Mouse (Mus musculus) ES-E14 (cell line): ENCODE measurements around the gene Susd2. TPM values are rescaled to one million over a fixed set of nuclear protein-coding genes. Genes with fewer than 3 reads are reported as not detected.

ENCODE experiments used
- DNase-seq: peaks from one replicate; pipeline ENCODE4 v3.0.0-alpha.2; 2013; ENCODE audit warnings: low read depth, low spot score
- H3K27ac ChIP-seq: 2 replicates; pipeline ENCODE4 v1.5.1; 2012; ENCODE audit warnings: low read depth, mild to moderate bottlenecking, low read length, moderate library complexity, mixed read lengths; ENCODE audit not compliant: poor library complexity, insufficient read depth, severe bottlenecking
- H3K36me3 ChIP-seq: 2 replicates; pipeline ENCODE4 v1.6.1; 2012; ENCODE audit warnings: mild to moderate bottlenecking, low read length, moderate library complexity, mixed read lengths; ENCODE audit not compliant: control insufficient read depth, poor library complexity, insufficient read depth, severe bottlenecking
- H3K4me1 ChIP-seq, 2 experiments: fragments of 150-350 bp in 1 of 2; sonication (generic) in 1 of 2; 2 replicates each; pipeline ENCODE4 v1.6.1; 2012; ENCODE audit warnings: low read length in 2 of 2, mild to moderate bottlenecking in 1 of 2, mixed read lengths in 1 of 2; ENCODE audit not compliant: control insufficient read depth in 2 of 2, insufficient read depth in 2 of 2, poor library complexity in 1 of 2
- H3K4me3 ChIP-seq, 2 experiments: fragments of 150-350 bp in 1 of 2; sonication (generic) in 1 of 2; 2 replicates each; pipeline ENCODE4 v1.5.1; 2012; ENCODE audit warnings: low read length in 2 of 2, low read depth in 1 of 2, mild to moderate bottlenecking in 1 of 2, mixed read lengths in 1 of 2; ENCODE audit not compliant: insufficient read depth in 1 of 2, poor library complexity in 1 of 2, severe bottlenecking in 1 of 2
- H3K9ac ChIP-seq: 2 replicates; pipeline ENCODE4 v1.6.1; 2012; ENCODE audit warnings: low read depth, mild to moderate bottlenecking, low read length, mixed read lengths; ENCODE audit not compliant: poor library complexity, insufficient read depth, severe bottlenecking
- H3K9me3 ChIP-seq: fragments of 150-350 bp; sonication (generic); 2 replicates; pipeline ENCODE4 v1.6.1; 2012; ENCODE audit warnings: low read depth, mild to moderate bottlenecking, low read length; ENCODE audit not compliant: control insufficient read depth, insufficient read depth
- CHD2 ChIP-seq: IDR thresholded peaks from 2 replicates; pipeline ENCODE4 v1.6.1; 2014; ENCODE audit warnings: mild to moderate bottlenecking, low read depth, low read length, inconsistent platforms
- HCFC1 ChIP-seq: IDR thresholded peaks from 2 replicates; pipeline ENCODE4 v1.6.1; 2012; ENCODE audit warnings: low read length, inconsistent platforms, borderline replicate concordance; ENCODE audit not compliant: insufficient read depth
- MAFK ChIP-seq: IDR thresholded peaks from 2 replicates; pipeline ENCODE4 v1.6.1; 2014; ENCODE audit warnings: mild to moderate bottlenecking, low read depth, low read length, inconsistent platforms; ENCODE audit not compliant: insufficient read depth
- ZC3H11A ChIP-seq: IDR thresholded peaks from 2 replicates; pipeline ENCODE4 v1.6.1; 2012; ENCODE audit warnings: low read depth, mild to moderate bottlenecking, inconsistent platforms, low read length, borderline replicate concordance
- ZNF384 ChIP-seq: IDR thresholded peaks from 2 replicates; pipeline ENCODE4 v1.6.1; 2012; ENCODE audit warnings: low read depth, low read length, inconsistent platforms
- in situ Hi-C, 2 experiments: fragments of 600-800 bp; cut with MboI; formaldehyde crosslinking; loops; one replicate each; pipeline ENCODE4 v1.15.1; 2025; ENCODE audit warnings: low sequenced_read_pairs in 2 of 2, inconsistent platforms in 1 of 2; ENCODE audit not compliant: unreplicated experiment in 2 of 2
- total RNA-seq: library from RNA; depleted of rRNA; stranded (reverse); fragments of 300-350 nt; gene quantifications from 2 replicates; pipeline ENCODE4 v1.2.3, GENCODE M21; 2012; rRNA removed

The Susd2 gene
- total RNA-seq, 1 experiment: 10.4 TPM

GRCm38 (mm10) chr10:75589129-75589528 is 54.7 kb downstream of the Susd2 start, which contains the start of gene Ggt5:
Ggt5 (plus strand) TSS chr10:75589340.
- peak; percentile 43; the same call in 1 of the 2 replicates for TF ChIP-seq ZNF384
- no peak for TF ChIP-seq CHD2
- DNase-seq: no peak
- Histone ChIP-seq H3K27ac (no peak within 1 kb of the TSS), H3K4me3 (no peak within 1 kb of the TSS), H3K36me3 (no peaks in the 10 kb centered on the region), H3K9me3 (no peaks in the 10 kb centered on the region), H3K4me1 (peaks cover 0 to 8% of the 10 kb centered on the region in 2 experiments; a peak in 1 of 4 replicates), H3K9ac (no peak within 1 kb of the TSS)
- in situ Hi-C loops: loop anchor here in 1 of 2 experiments (25.0 kb wide), 1 partner anchor 373 kb away; the partner anchor contains the start of gene Gm5134

GRCm38 (mm10) chr10:75588336-75588735 is 55.5 kb downstream of the Susd2 start:
- no peak overlapping the region for H3K4me3 ChIP-seq
- H3K36me3 ChIP-seq: no peaks in the 10 kb centered on the region
- in situ Hi-C loops: loop anchor here in 1 of 2 experiments (25.0 kb wide), 1 partner anchor 374 kb away; the partner anchor contains the start of gene Gm5134
- H3K9me3 ChIP-seq: no peaks in the 10 kb centered on the region
- H3K9ac ChIP-seq: no peak overlapping the region
- no peak for DNase-seq
- peaks cover 0 to 8% of the 10 kb centered on the region in 2 experiments; a peak in 1 of 4 replicates for H3K4me1 ChIP-seq
- H3K27ac ChIP-seq: no peak overlapping the region
- TF ChIP-seq MAFK (no peak), HCFC1 (no peak), CHD2 (no peak), ZNF384 (no peak), ZC3H11A (no peak)

GRCm38 (mm10) chr10:75587781-75588180 is 56.0 kb downstream of the Susd2 start:
- in situ Hi-C loops: loop anchor here in 1 of 2 experiments (25.0 kb wide), 1 partner anchor 375 kb away; the partner anchor contains the start of gene Gm5134
- Histone ChIP-seq H3K4me3 (no peak overlapping the region), H3K27ac (no peak overlapping the region), H3K4me1 (peaks cover 0 to 8% of the 10 kb centered on the region in 2 experiments; a peak in 1 of 4 replicates), H3K9me3 (no peaks in the 10 kb centered on the region), H3K36me3 (no peaks in the 10 kb centered on the region), H3K9ac (no peak overlapping the region)
- TF ChIP-seq CHD2: no peak
- TF ChIP-seq ZC3H11A: no peak
- TF ChIP-seq HCFC1: no peak
- no peak for TF ChIP-seq ZNF384
- no peak for TF ChIP-seq MAFK
- DNase-seq: no peak

Other genes with a start within 250 kb of the Susd2 start
- gene Upb1, start 242.9 kb downstream of the Susd2 start, total RNA-seq: 0.62 and 1.4 TPM in 2 replicates
- gene Snrpd3, start 126.5 kb downstream of the Susd2 start, total RNA-seq: 86.5 and 124 TPM in 2 replicates
- gene Gucd1, start 126.0 kb downstream of the Susd2 start, total RNA-seq: 11.5 and 15.6 TPM in 2 replicates
- 0.18 and 0.32 TPM in 2 replicates for gene Lrrc75b, start 83.7 kb downstream of the Susd2 start, total RNA-seq
- 23.6 and 34.4 TPM in 2 replicates for gene Ggt1, start 82.4 kb downstream of the Susd2 start, total RNA-seq
- gene Ggt5, start 54.7 kb downstream of the Susd2 start, total RNA-seq: 0.36 and 0.58 TPM in 2 replicates
- gene Cabin1, start 120.3 kb upstream of the Susd2 start, total RNA-seq: 59.0 and 73.4 TPM in 2 replicates
- gene Ddt, start 129.4 kb upstream of the Susd2 start, total RNA-seq: 79.3 and 84.4 TPM in 2 replicates
- not detected in 2 replicates for gene Gm20441, start 136.9 kb upstream of the Susd2 start, total RNA-seq
- gene Gstt3, start 137.4 kb upstream of the Susd2 start, total RNA-seq: 3.4 and 4.4 TPM in 2 replicates
- gene Gstt1, start 154.6 kb upstream of the Susd2 start, total RNA-seq: 5.8 and 10.7 TPM in 2 replicates
- gene Gstt4, start 178.5 kb upstream of the Susd2 start, total RNA-seq: not detected in 2 replicates
- 17.8 and 35.8 TPM in 2 replicates for gene Gstt2, start 193.4 kb upstream of the Susd2 start, total RNA-seq
- gene Mif, start 216.2 kb upstream of the Susd2 start, total RNA-seq: 1,434 and 2,185 TPM in 2 replicates
- gene Derl3, start 249.4 kb upstream of the Susd2 start, total RNA-seq: 19.9 and 28.1 TPM in 2 replicates